Mouse (Mus musculus): ENCODE results near the gene Mrpl54. TPM values are rescaled to one million over a fixed set of nuclear protein-coding genes. Genes with fewer than 3 reads are reported as not detected.
A peak's percentile ranks its signal among the peaks of the same experiment; 100 is the strongest.

Gene Mrpl54
- total and polyA plus RNA-seq, 3 experiments: 85.7 to 101 (median 93.2) TPM

- Histone ChIP-seq H3K36me3 (ENCODE audit: control insufficient read depth, insufficient read depth, low read length) (no peaks in the 10 kb centered on the region), H3K9ac (ENCODE audit: low read depth, low read length) (peak overlapping the region; percentile 98), H3K27ac (peak overlapping the region; percentile 96), H3K79me2 (replicated peaks; ENCODE audit: control insufficient read depth, insufficient read depth, low read length) (peaks cover 14% of the 10 kb centered on the region), H3K27me3 (ENCODE audit: control insufficient read depth, insufficient read depth, low read length) (no peaks in the 10 kb centered on the region), H3K4me3 (peak overlapping the region; percentile 98), H3K4me1 (ENCODE audit: control insufficient read depth, insufficient read depth, low read length) (peaks cover 29% of the 10 kb centered on the region)
- WGBS: 3% methylated on average over 25 of the region's 25 CpGs
- intact Hi-C loops (cut with DNase I): loop anchor here (2.0 kb wide), 1 partner anchor 25 kb away; no protein-coding TSS in a partner anchor
- TF ChIP-seq CTCF (IDR thresholded peaks at IDR 0.05) (no peak), EP300 (IDR thresholded peaks at IDR 0.05; ENCODE audit: insufficient read depth, low read depth, low read length) (no peak), POLR2A (IDR thresholded peaks at IDR 0.05; ENCODE audit: insufficient read depth, low read depth, low read length) (no peak)
- DNase-seq: no peak
These were observed 26.7 kb upstream of the Mrpl54 start for GRCm38 (mm10) chr10:81293334-81294030.

- under 1% methylated on average over 77 of the region's 80 CpGs for WGBS
- peak; percentile 97 to 100 for DNase-seq
- Histone ChIP-seq H3K9ac (ENCODE audit: low read depth, low read length) (peak within 1 kb of the TSS; percentile 98), H3K4me1 (ENCODE audit: control insufficient read depth, insufficient read depth, low read length) (peaks cover 24% of the 10 kb centered on the region), H3K36me3 (ENCODE audit: control insufficient read depth, insufficient read depth, low read length) (no peaks in the 10 kb centered on the region), H3K79me2 (replicated peaks; ENCODE audit: control insufficient read depth, insufficient read depth, low read length) (peaks cover 10% of the 10 kb centered on the region), H3K4me3 (peak within 1 kb of the TSS; percentile 98), H3K27me3 (ENCODE audit: control insufficient read depth, insufficient read depth, low read length) (no peaks in the 10 kb centered on the region), H3K27ac (peak within 1 kb of the TSS; percentile 96)
- intact Hi-C loops (cut with DNase I): loop anchor here (2.0 kb wide), 1 partner anchor 26 kb away; no protein-coding TSS in a partner anchor
- TF ChIP-seq CTCF (IDR thresholded peaks at IDR 0.05) (peak; percentile 92), EP300 (IDR thresholded peaks at IDR 0.05; ENCODE audit: insufficient read depth, low read depth, low read length) (peak; percentile 86), POLR2A (IDR thresholded peaks at IDR 0.05; ENCODE audit: insufficient read depth, low read depth, low read length) (peak; percentile 62)
These were observed 26.0 kb upstream of the Mrpl54 start, which contains the start of gene Pip5k1c for GRCm38 (mm10) chr10:81292554-81293333. TSS of gene Pip5k1c (plus strand) at chr10:81292963.

GRCm38 (mm10) chr10:81291511-81292104 lies 24.9 kb upstream of the Mrpl54 start, which contains the start of gene Tjp3:
TSS of gene Tjp3 (minus strand) at chr10:81291581.
- WGBS: 61% methylated on average over 9 of the region's 9 CpGs
- Histone ChIP-seq H3K9ac (ENCODE audit: low read depth, low read length) (no peak within 1 kb of the TSS), H3K36me3 (ENCODE audit: control insufficient read depth, insufficient read depth, low read length) (no peaks in the 10 kb centered on the region), H3K4me1 (ENCODE audit: control insufficient read depth, insufficient read depth, low read length) (peaks cover 20% of the 10 kb centered on the region), H3K27me3 (ENCODE audit: control insufficient read depth, insufficient read depth, low read length) (no peaks in the 10 kb centered on the region), H3K4me3 (no peak within 1 kb of the TSS), H3K79me2 (replicated peaks; ENCODE audit: control insufficient read depth, insufficient read depth, low read length) (peaks cover 8% of the 10 kb centered on the region), H3K27ac (no peak within 1 kb of the TSS)
- DNase-seq: no peak
- intact Hi-C loops (cut with DNase I): loop anchor here (2.0 kb wide), 1 partner anchor 27 kb away; no protein-coding TSS in a partner anchor
- no peak for TF ChIP-seq EP300 (IDR thresholded peaks at IDR 0.05; ENCODE audit: insufficient read depth, low read depth, low read length)
- TF ChIP-seq CTCF (IDR thresholded peaks at IDR 0.05): no peak
- TF ChIP-seq POLR2A (IDR thresholded peaks at IDR 0.05; ENCODE audit: insufficient read depth, low read depth, low read length): no peak

- intact Hi-C loops (cut with DNase I): no loop called here
- DNase-seq: no peak
- H3K79me2 ChIP-seq (replicated peaks; ENCODE audit: control insufficient read depth, insufficient read depth, low read length): peaks cover under 1% of the 10 kb centered on the region
- no peak overlapping the region for H3K9ac ChIP-seq (ENCODE audit: low read depth, low read length)
- peaks cover 17% of the 10 kb centered on the region for H3K4me1 ChIP-seq (ENCODE audit: control insufficient read depth, insufficient read depth, low read length)
- H3K4me3 ChIP-seq: no peak overlapping the region
- WGBS: 29% methylated on average over 24 of the region's 24 CpGs
- H3K27me3 ChIP-seq (ENCODE audit: control insufficient read depth, insufficient read depth, low read length): no peaks in the 10 kb centered on the region
- H3K27ac ChIP-seq: no peak overlapping the region
- no peaks in the 10 kb centered on the region for H3K36me3 ChIP-seq (ENCODE audit: control insufficient read depth, insufficient read depth, low read length)
- TF ChIP-seq CTCF (IDR thresholded peaks at IDR 0.05): no peak
- no peak for TF ChIP-seq EP300 (IDR thresholded peaks at IDR 0.05; ENCODE audit: insufficient read depth, low read depth, low read length)
- no peak for TF ChIP-seq POLR2A (IDR thresholded peaks at IDR 0.05; ENCODE audit: insufficient read depth, low read depth, low read length)
These were observed 24.1 kb upstream of the Mrpl54 start for GRCm38 (mm10) chr10:81290698-81291460.

GRCm38 (mm10) chr10:81289811-81290210 lies 23.1 kb upstream of the Mrpl54 start:
- no peak for TF ChIP-seq CTCF (IDR thresholded peaks at IDR 0.05)
- TF ChIP-seq EP300 (IDR thresholded peaks at IDR 0.05; ENCODE audit: insufficient read depth, low read depth, low read length): no peak
- TF ChIP-seq POLR2A (IDR thresholded peaks at IDR 0.05; ENCODE audit: insufficient read depth, low read depth, low read length): no peak
- 53% methylated on average over 14 of the region's 14 CpGs for WGBS
- peaks cover 7% of the 10 kb centered on the region for H3K4me1 ChIP-seq (ENCODE audit: control insufficient read depth, insufficient read depth, low read length)
- intact Hi-C loops (cut with DNase I): loop anchor here (1.0 to 5.0 kb wide), 3 partner anchors 15 to 162 kb away; partner anchors contain the start of gene Gipc3
- H3K27me3 ChIP-seq (ENCODE audit: control insufficient read depth, insufficient read depth, low read length): peaks cover under 1% of the 10 kb centered on the region; the same call in 1 of the 2 replicates
- no peak overlapping the region for H3K4me3 ChIP-seq
- H3K79me2 ChIP-seq (replicated peaks; ENCODE audit: control insufficient read depth, insufficient read depth, low read length): no peaks in the 10 kb centered on the region; the same call in 1 of the 2 replicates
- H3K36me3 ChIP-seq (ENCODE audit: control insufficient read depth, insufficient read depth, low read length): no peaks in the 10 kb centered on the region
- no peak for DNase-seq
- H3K9ac ChIP-seq (ENCODE audit: low read depth, low read length): no peak overlapping the region
- H3K27ac ChIP-seq: no peak overlapping the region

All from heart, adult 2 months (tissue).